Mouse (Mus musculus) MEL-GATA-1-ER (cell line): ENCODE results near the gene Prr14.
"Not testable (repeated sequence)": the region's sequence is repeated elsewhere in the genome, so short reads cannot be mapped to it uniquely, and the experiment has no call there.

ENCODE experiments used
- DNase-seq: peaks from one replicate; pipeline ENCODE4 v3.0.0-alpha.2; 2012; ENCODE audit warnings: low read depth; ENCODE audit errors: extremely low read depth

Gene Prr14

GRCm38 (mm10) chr7:127459311-127459710 is at the start of gene Prr14:
Prr14 (plus strand) TSS chr7:127459611.
- not testable (repeated sequence) for DNase-seq

GRCm38 (mm10) chr7:127411418-127411817 is 48.0 kb upstream of the Prr14 start:
- no peak for DNase-seq

GRCm38 (mm10) chr7:127421388-127422191 is 37.8 kb upstream of the Prr14 start, which contains the start of gene Zfp688:
Zfp688 (minus strand) TSS chr7:127422068.
- DNase-seq, result peak; percentile 71

DNA sequence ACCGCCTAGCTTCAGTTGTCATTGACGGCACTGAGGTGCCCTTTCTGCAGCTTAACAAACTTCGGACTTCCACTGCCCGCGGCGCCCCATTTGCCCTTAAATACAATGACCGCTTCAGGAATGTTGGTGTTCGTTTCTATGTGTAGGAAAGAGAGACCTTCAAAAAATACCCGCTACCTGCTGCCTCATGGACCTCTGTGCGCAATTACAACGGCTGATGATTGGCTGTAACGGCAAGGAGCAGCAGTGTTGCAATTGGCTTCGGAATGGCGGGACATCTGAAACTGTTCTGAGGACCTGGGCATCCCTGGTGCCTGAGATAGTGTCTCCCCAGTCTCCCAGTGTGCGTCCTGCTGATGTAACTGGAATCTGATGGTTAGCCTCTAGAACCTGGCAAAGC is 37.2 kb upstream of the Prr14 start:
- DNase-seq, result no peak

DNA sequence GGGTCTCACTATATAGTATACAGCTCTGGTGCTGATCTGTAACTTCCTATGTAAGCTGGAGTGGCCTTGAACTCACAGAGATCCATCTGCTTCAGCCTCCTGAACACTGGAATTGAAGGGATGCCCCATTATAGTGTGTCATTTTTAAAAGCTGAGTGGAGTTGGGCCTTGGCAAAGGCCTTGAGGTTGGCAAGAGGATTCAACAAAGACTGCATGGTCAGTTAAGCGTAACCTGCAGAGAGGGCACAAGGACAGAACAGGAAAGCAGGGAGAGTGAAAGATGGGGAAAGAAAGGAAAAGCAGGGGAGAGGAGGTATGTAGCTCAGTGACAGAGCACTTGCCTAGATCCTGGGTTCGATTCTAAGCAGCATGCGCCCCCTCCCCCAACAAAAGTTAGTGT is 34.1 kb upstream of the Prr14 start:
- DNase-seq, result no peak

- no peak for DNase-seq
Observed at GRCm38 (mm10) chr7:127425911-127426310, 33.5 kb upstream of the Prr14 start.

- no peak for DNase-seq
Observed at GRCm38 (mm10) chr7:127426354-127426753, 33.1 kb upstream of the Prr14 start.

DNA sequence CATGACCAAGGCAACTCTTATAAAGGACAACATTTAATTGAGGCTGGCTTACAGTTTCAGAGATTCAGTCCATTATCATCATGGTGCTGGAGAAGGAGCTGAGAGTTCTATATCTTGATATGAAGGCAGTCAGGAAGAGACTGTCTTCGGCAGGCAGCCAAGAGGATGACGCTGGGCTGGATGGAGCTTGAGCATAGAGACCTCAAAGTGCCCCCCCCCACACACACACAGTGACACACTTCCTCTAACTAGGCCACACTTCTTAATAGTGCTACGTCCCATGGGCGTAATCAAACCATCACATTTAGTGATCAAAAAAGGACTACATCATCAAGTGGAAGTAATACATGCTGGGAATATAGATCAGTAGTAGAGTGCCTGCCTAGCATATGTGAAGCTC is 24.2 kb upstream of the Prr14 start:
- DNase-seq, result no peak

DNA sequence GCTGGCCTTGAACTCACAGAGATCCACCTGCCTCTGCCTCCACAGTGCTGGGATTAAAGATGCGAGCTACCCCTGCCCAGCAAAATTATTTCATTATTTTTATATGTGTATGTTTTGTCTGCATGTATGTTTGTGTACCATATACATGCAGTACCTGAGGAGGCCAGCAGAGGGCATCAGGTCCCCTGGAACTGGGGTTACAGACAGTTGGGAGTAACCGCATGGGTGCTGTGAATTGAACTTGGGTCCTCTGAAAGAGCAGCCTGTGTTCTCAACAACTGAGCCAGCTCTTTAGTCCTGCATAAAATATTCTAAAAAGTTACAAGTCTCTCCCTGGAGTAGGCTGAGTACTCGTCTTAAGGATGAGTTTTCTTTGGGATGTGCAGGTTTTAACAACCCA is 21.7 kb upstream of the Prr14 start:
- DNase-seq, result no peak

- DNase-seq, result no peak
Observed at GRCm38 (mm10) chr7:127443976-127444375, 15.4 kb upstream of the Prr14 start.

DNA sequence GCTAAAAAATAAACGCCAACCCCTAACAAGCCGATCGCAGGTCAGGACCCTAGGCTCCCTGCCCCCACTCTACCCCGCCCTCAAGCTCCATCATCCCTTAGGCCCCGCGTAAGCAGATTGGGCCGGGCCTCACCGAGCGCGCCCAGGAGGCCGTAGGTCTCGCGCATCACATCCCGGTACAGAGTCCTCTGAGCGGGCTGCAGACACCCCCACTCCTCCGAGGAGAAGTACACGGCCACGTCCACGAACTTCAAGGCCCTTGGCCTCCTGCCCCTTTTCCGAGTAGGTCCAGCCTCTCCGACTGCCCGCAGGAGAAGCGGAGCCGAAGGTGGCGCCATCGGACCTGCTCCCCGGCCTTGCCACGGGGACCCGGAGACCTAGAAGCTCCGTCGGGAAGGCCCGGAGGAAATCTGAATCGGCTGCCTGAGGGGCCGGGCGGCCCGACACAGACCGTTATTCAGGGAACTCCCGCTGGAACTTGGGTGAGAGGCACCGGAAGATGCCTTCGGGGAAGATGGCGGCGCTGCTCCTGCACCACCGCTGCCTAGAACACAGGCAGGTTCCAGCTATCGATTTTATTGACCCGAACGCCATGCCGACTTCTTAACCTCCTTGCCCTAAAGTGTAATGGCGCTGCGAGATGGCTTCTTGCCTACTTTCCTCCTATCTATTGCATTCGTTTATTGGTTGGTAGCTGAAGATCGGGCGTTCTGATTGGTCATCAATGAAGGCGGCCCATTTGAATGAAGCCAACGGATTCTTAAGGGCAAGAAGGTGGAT is 10.7 kb upstream of the Prr14 start, which contains the start of gene Zfp689:
Zfp689 (minus strand) TSS at position 638 of the 780 bp plus-strand sequence.
- peak; percentile 98 for DNase-seq

DNA sequence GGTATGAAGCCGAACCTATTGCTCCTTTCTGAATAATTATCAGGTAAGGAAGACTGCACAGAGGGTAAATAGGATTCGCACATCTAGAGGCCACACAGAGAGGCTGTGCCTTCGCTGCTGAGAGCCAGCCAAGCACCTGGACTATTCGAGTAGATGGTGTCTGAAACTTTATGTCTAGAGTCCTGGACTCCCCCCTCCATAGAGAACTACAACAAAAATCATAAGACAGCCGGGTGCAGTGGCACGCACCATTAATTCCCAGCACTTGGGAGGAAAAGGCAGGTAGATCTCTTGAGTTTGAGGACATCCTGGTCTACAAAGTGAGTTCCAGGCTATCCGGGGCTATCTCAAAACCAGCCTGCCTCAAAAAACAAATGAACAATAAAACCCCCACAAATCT is 9.4 kb upstream of the Prr14 start:
- DNase-seq, result no peak

GRCm38 (mm10) chr7:127453056-127453455 is 6.4 kb upstream of the Prr14 start:
- DNase-seq, result no peak

DNA sequence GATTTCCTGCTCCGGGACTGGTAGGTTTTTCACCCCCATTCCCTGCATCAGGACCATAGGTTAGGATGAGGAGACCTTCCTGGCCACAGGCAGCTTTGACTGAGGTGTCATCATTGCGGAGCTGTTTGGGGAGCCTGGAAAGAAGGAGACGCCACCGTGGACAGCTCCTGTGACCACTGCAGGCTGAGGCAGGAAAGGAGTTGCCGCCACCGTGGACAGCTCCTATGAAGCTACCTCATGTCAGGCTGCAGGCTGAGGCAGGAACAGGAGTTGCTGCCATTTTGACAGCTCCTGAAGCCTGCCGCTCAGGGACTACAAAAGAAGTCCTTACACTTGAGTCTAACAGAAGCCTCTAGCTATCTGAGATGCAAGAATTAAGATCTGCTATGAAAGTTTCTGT is 4.5 kb upstream of the Prr14 start:
- no peak for DNase-seq

DNA sequence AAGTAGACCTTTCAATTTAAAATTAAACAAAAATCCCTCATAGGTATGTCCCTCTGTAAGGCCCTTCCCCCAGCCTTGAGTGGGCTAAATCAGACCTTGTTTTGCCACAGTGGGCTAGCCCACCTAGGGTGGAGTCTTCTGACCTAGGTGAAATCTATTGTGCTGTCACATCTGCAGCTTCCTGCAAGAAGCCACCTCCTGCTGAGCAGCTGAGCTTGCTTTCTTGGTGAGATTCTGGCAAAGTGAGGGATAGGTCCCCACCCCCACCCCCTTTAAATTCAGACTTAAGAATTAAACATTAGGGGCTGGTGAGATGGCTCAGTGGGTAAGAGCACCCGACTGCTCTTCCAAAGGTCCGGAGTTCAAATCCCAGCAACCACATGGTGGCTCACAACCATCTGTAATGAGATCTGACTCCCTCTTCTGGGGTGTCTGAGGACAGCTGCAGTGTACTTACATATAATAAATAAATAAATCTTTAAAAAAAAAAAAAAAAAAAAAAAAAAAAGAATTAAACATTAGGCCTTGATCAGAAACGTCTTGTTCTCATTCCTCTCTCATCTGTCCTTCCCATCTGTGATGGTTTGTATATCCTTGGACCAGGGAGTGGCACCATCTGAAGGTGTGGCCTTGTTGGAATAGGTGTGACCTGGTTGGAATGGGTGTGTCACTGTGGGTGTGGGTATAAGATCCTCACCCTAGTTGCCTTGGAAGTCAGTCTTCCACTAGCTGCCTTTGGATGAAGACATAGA is 864 bp upstream of the Prr14 start:
- not testable (repeated sequence) for DNase-seq

DNA sequence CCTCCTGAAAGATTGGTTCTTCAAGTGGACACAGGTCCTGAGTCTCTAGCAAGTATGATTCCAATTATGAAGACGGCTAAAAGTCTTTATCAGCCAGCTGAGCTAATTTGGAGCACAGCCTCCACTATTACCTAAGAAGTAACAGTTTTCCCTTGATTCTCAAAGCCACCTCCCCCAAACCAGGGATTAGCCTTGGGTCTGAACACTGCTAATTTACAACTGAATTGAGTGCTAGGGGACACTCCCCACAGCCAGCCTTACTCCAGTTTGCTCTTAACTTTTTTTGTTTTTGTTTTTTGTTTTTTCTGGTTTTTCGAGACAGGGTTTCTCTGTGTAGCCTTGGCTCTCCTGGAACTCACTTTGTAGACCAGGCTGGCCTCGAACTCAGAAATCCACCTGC is 5.8 kb downstream of the Prr14 start:
- no peak for DNase-seq

DNA sequence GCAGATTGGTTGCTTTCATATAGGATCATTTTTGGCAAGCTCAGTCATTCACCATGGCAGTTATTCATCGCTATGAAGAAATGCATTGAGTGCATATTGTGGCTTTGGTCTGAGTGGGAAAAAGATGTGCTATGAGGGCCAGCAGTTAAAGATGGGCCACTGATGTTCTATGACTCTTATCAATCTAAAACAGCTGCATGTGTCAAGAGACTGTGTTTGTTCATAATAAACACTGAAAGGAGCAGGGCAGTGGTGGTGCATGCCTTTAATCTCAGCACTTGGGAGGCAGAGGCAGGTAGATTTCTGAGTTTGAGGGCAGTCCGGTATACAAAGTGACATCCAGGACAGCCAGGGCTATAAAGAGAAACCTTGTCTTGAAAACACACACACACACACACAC is 6.3 kb downstream of the Prr14 start:
- DNase-seq, result not testable (repeated sequence)

GRCm38 (mm10) chr7:127466606-127467005 is 7.2 kb downstream of the Prr14 start:
- DNase-seq, result no peak

- no peak for DNase-seq
Observed at GRCm38 (mm10) chr7:127470011-127470715, 10.8 kb downstream of the Prr14 start.

- DNase-seq, result peak; percentile 97
Observed at GRCm38 (mm10) chr7:127470743-127471645, 11.6 kb downstream of the Prr14 start.
